Mouse (Mus musculus) embryonic facial prominence, embryonic 14.5 days (tissue): ENCODE results near the gene Coq6. TPM values are rescaled to one million over a fixed set of nuclear protein-coding genes. Genes with fewer than 3 reads are reported as not detected.

Source experiments
- ATAC-seq: fragments of 200-750 bp; cut with Nextera tagmentation; 2 replicates; pipeline ENCODE4 v1.8.0; 2017; ENCODE audit warnings: low read depth, moderate number of reproducible peaks, moderate TSS enrichment
- DNase-seq: peaks from one replicate; pipeline ENCODE4 v3.0.0-alpha.2; 2015; ENCODE audit warnings: low spot score
- H3K27ac ChIP-seq: fragments of 300-500 bp; sonication (generic); replicated peaks from 2 replicates; pipeline ENCODE4 v1.5.1; 2014; ENCODE audit warnings: low read depth, mild to moderate bottlenecking, low read length, moderate library complexity
- H3K27me3 ChIP-seq: fragments of 300-500 bp; sonication (generic); replicated peaks from 2 replicates; pipeline ENCODE4 v1.6.1; 2014; ENCODE audit warnings: low read length; ENCODE audit not compliant: control insufficient read depth, insufficient read depth
- H3K36me3 ChIP-seq: fragments of 300-500 bp; sonication (generic); 2 replicates; pipeline ENCODE4 v1.6.1; 2014; ENCODE audit warnings: low read length, mixed read lengths; ENCODE audit not compliant: control insufficient read depth, insufficient read depth
- H3K4me1 ChIP-seq: fragments of 300-500 bp; sonication (generic); 2 replicates; pipeline ENCODE4 v1.6.1; 2014; ENCODE audit warnings: antibody characterized with exemption, low read length; ENCODE audit not compliant: control insufficient read depth, insufficient read depth
- H3K4me2 ChIP-seq: fragments of 300-500 bp; sonication (generic); 2 replicates; pipeline ENCODE4 v1.6.1; 2014; ENCODE audit warnings: low read depth, mild to moderate bottlenecking, low read length, moderate library complexity, mixed read lengths
- H3K4me3 ChIP-seq: fragments of 300-500 bp; sonication (generic); 2 replicates; pipeline ENCODE4 v1.5.1; 2014; ENCODE audit warnings: low read depth, mild to moderate bottlenecking, low read length
- H3K9ac ChIP-seq: fragments of 300-500 bp; sonication (generic); 2 replicates; pipeline ENCODE4 v1.6.1; 2014; ENCODE audit warnings: low read depth, mild to moderate bottlenecking, low read length, moderate library complexity, mixed read lengths
- H3K9me3 ChIP-seq: fragments of 300-500 bp; sonication (generic); 2 replicates; pipeline ENCODE4 v1.6.1; 2016; ENCODE audit warnings: low read length; ENCODE audit not compliant: control insufficient read depth
- WGBS: fragments of 180-500 bp; shearing (Covaris S2); extraction: QIAGEN DNeasy Blood & Tissue Kit; methylation state at CpG from one replicate; pipeline ENCODE4 v1.1.7; 2014; 5-methylcytosine and 5-hydroxymethylcytosine counted together
- polyA plus RNA-seq: library from polyadenylated mRNA; unstranded; fragments of >200 nt; fragmentation: Nextera tagmentation; extraction: Ambion mirVana; gene quantifications from 2 replicates; pipeline ENCODE4 v1.2.1, GENCODE M21; 2014

Coq6 gene
- polyA plus RNA-seq, 1 experiment from 2014 or later, result 34.0 TPM

GRCm38 (mm10) chr12:84417605-84417922 lies 56.1 kb downstream of the Coq6 start:
- WGBS, result 33% methylated on average over 18 of the region's 18 CpGs
- Histone ChIP-seq H3K36me3 (0 out of 2 replicates have a peak, but pooled peaks cover 3% of the 10 kb centered on the region), H3K9ac (peak overlapping the region; percentile 79), H3K4me2 (peak overlapping the region; percentile 77), H3K4me3 (peak overlapping the region; percentile 57), H3K27me3 (no peaks in the 10 kb centered on the region), H3K27ac (0 out of 2 replicates have a peak overlapping the region, but pooled peaks have one; percentile 16), H3K9me3 (peaks cover 12% of the 10 kb centered on the region), H3K4me1 (no peaks in the 10 kb centered on the region)
- ATAC-seq, result no peak
- DNase-seq, result no peak

Other genes with a start within 250 kb of the Coq6 start
- gene Dnal1, start 247.3 kb upstream of the Coq6 start, polyA plus RNA-seq, result 5.9 and 7.1 TPM in 2 replicates
- 1.4 TPM in 2 replicates for gene Pnma1, start 213.2 kb upstream of the Coq6 start, polyA plus RNA-seq
- gene Elmsan1, start 142.8 kb upstream of the Coq6 start, polyA plus RNA-seq, result 9.4 and 9.8 TPM in 2 replicates
- gene Ptgr2, start 76.4 kb upstream of the Coq6 start, polyA plus RNA-seq, result 18.8 and 22.5 TPM in 2 replicates
- 64.7 and 69.9 TPM in 2 replicates for gene Zfp410, start 44.8 kb upstream of the Coq6 start, polyA plus RNA-seq
- 2.5 and 2.6 TPM in 2 replicates for gene Fam161b, start 176 bp downstream of the Coq6 start, polyA plus RNA-seq
- 19.0 and 20.1 TPM in 2 replicates for gene Entpd5, start 47.4 kb downstream of the Coq6 start, polyA plus RNA-seq
- gene Bbof1, start 47.4 kb downstream of the Coq6 start, polyA plus RNA-seq, result 1.5 and 2.1 TPM in 2 replicates
- 22.5 and 24.3 TPM in 2 replicates for gene Rnf113a2, start 55.5 kb downstream of the Coq6 start, polyA plus RNA-seq
- 37.4 and 38.7 TPM in 2 replicates for gene Aldh6a1, start 89.3 kb downstream of the Coq6 start, polyA plus RNA-seq
- gene Lin52, start 89.8 kb downstream of the Coq6 start, polyA plus RNA-seq, result 20.2 and 21.8 TPM in 2 replicates
- gene Vsx2, start 208.1 kb downstream of the Coq6 start, polyA plus RNA-seq, result 0.10 and 0.43 TPM in 2 replicates